Mouse (Mus musculus) cortical plate, adult 2 months (tissue): Measurements from ENCODE around the gene Exosc10. TPM values are rescaled to one million over a fixed set of nuclear protein-coding genes. Genes with fewer than 3 reads are reported as not detected.

ENCODE experiments used
- H3K27ac ChIP-seq: fragments of 200-500 bp; 2 replicates; pipeline ENCODE4 v1.5.1; 2012; ENCODE audit warnings: low read length, control low read depth, inconsistent platforms; ENCODE audit not compliant: insufficient read depth
- H3K4me1 ChIP-seq: fragments of 200-500 bp; 2 replicates; pipeline ENCODE4 v1.6.1; 2011; ENCODE audit warnings: low read length; ENCODE audit not compliant: control insufficient read depth, insufficient read depth
- H3K4me3 ChIP-seq: fragments of 200-500 bp; 2 replicates; pipeline ENCODE4 v1.5.1; 2011; ENCODE audit warnings: mild to moderate bottlenecking, low read length, control low read depth; ENCODE audit not compliant: insufficient read depth
- CTCF ChIP-seq: fragments of 200-500 bp; IDR thresholded peaks from 2 replicates; pipeline ENCODE4 v1.5.1; 2011; ENCODE audit warnings: mild to moderate bottlenecking, control low read depth, low read length; ENCODE audit not compliant: insufficient read depth; ENCODE audit errors: extremely low read depth
- POLR2A ChIP-seq: fragments of 200-500 bp; IDR thresholded peaks from 2 replicates; pipeline ENCODE4 v1.6.1; 2011; ENCODE audit warnings: mild to moderate bottlenecking, low read length, control low read depth; ENCODE audit not compliant: insufficient read depth; ENCODE audit errors: extremely low read depth
- polyA plus RNA-seq: library from polyadenylated mRNA; depleted of rRNA; stranded (reverse); fragments of >200 nt; gene quantifications from 2 replicates; pipeline ENCODE4 v1.2.3, GENCODE M21; 2012

The Exosc10 gene
- polyA plus RNA-seq, 1 experiment: 38.4 TPM

GRCm38 (mm10) chr4:148591171-148591630, 33.0 kb downstream of the Exosc10 start, which contains the start of gene Srm:
Gene Srm (plus strand): TSS chr4:148591503.
- Histone ChIP-seq H3K4me1 (peaks cover 7% of the 10 kb centered on the region), H3K27ac (peak within 1 kb of the TSS; percentile 85), H3K4me3 (peak within 1 kb of the TSS; percentile 85)
- TF ChIP-seq POLR2A (peak; percentile 47; the same call in 1 of the 2 replicates), CTCF (no peak)

GRCm38 (mm10) chr4:148591637-148592380, 33.6 kb downstream of the Exosc10 start:
- TF ChIP-seq POLR2A: no peak
- H3K27ac ChIP-seq: peak overlapping the region; percentile 85
- peaks cover 7% of the 10 kb centered on the region for H3K4me1 ChIP-seq
- H3K4me3 ChIP-seq: peak overlapping the region; percentile 85

- peaks cover 7% of the 10 kb centered on the region for H3K4me1 ChIP-seq
- no peak overlapping the region for H3K27ac ChIP-seq
- TF ChIP-seq POLR2A: no peak
- TF ChIP-seq CTCF: no peak
- no peak overlapping the region for H3K4me3 ChIP-seq
These were observed 35.8 kb downstream of the Exosc10 start for GRCm38 (mm10) chr4:148593996-148594395.

GRCm38 (mm10) chr4:148595916-148596315, 37.7 kb downstream of the Exosc10 start:
- Histone ChIP-seq H3K27ac (no peak overlapping the region), H3K4me3 (no peak overlapping the region), H3K4me1 (peaks cover 5% of the 10 kb centered on the region)
- no peak for TF ChIP-seq CTCF
- TF ChIP-seq POLR2A: no peak

- no peak overlapping the region for H3K4me3 ChIP-seq
These were observed 38.5 kb downstream of the Exosc10 start for GRCm38 (mm10) chr4:148596731-148597130.

GRCm38 (mm10) chr4:148598826-148599225, 40.6 kb downstream of the Exosc10 start:
- Histone ChIP-seq H3K4me3 (no peak overlapping the region), H3K4me1 (no peaks in the 10 kb centered on the region; the same call in none of the 2 replicates)
- TF ChIP-seq CTCF (no peak), POLR2A (no peak)

More at GRCm38 (mm10) chr4:148596731-148597130, 38.5 kb downstream of the Exosc10 start:
- no peak for TF ChIP-seq CTCF
- TF ChIP-seq POLR2A: no peak
- Histone ChIP-seq H3K27ac (no peak overlapping the region), H3K4me1 (peaks cover 5% of the 10 kb centered on the region)

GRCm38 (mm10) chr4:148600316-148600715, 42.1 kb downstream of the Exosc10 start:
- no peak overlapping the region for H3K27ac ChIP-seq
- peaks cover 1% of the 10 kb centered on the region for H3K4me1 ChIP-seq
- H3K4me3 ChIP-seq: no peak overlapping the region
- TF ChIP-seq POLR2A (no peak), CTCF (no peak)

More at GRCm38 (mm10) chr4:148598826-148599225, 40.6 kb downstream of the Exosc10 start:
- H3K27ac ChIP-seq: no peak overlapping the region

- H3K4me1 ChIP-seq: peaks cover 1% of the 10 kb centered on the region
- no peak overlapping the region for H3K4me3 ChIP-seq
- no peak overlapping the region for H3K27ac ChIP-seq
- TF ChIP-seq CTCF (no peak), POLR2A (no peak)
These were observed 43.6 kb downstream of the Exosc10 start for GRCm38 (mm10) chr4:148601871-148602270.

GRCm38 (mm10) chr4:148602357-148603120, 44.3 kb downstream of the Exosc10 start, which contains the start of gene Masp2:
Gene Masp2 (plus strand): TSS chr4:148602554.
- no peak for TF ChIP-seq CTCF
- TF ChIP-seq POLR2A: no peak
- Histone ChIP-seq H3K4me1 (peaks cover 1% of the 10 kb centered on the region), H3K27ac (0 out of 2 replicates have a peak within 1 kb of the TSS, but pooled peaks have one; percentile 24)

More at GRCm38 (mm10) chr4:148602357-148603120, 44.3 kb downstream of the Exosc10 start, which contains the start of gene Masp2:
- no peak within 1 kb of the TSS for H3K4me3 ChIP-seq
